Mouse (Mus musculus): Measurements from ENCODE around the gene Ccdc187. TPM values are rescaled to one million over a fixed set of nuclear protein-coding genes. Genes with fewer than 3 reads are reported as not detected.

The Ccdc187 gene
- polyA plus RNA-seq, 1 experiment from 2014 or later = 0.03 TPM

GRCm38 (mm10) chr2:26315925-26316311 is 21.6 kb upstream of the Ccdc187 start:
- peak overlapping the region; percentile 45; the same call in 1 of the 2 replicates for H3K9ac ChIP-seq
- H3K27me3 ChIP-seq = peaks cover 19% of the 10 kb centered on the region
- ATAC-seq (ENCODE audit: insufficient read depth) = peak; percentile 24; the same call in 1 of the 2 replicates
- H3K4me1 ChIP-seq (replicated peaks) = peaks cover 8% of the 10 kb centered on the region
- H3K9me3 ChIP-seq (replicated peaks) = no peaks in the 10 kb centered on the region
- H3K27ac ChIP-seq (replicated peaks) = no peak overlapping the region
- H3K4me3 ChIP-seq (replicated peaks) = peak overlapping the region; percentile 62
- peak overlapping the region; percentile 82 for H3K4me2 ChIP-seq
- no peaks in the 10 kb centered on the region for H3K36me3 ChIP-seq (replicated peaks)
- 5% methylated on average over 11 of the region's 11 CpGs for WGBS (ENCODE audit: insufficient replicate concordance)

- Histone ChIP-seq H3K4me3 (replicated peaks) (peak within 1 kb of the TSS; percentile 62), H3K9ac (peak within 1 kb of the TSS; percentile 45; the same call in 1 of the 2 replicates), H3K27me3 (peaks cover 19% of the 10 kb centered on the region), H3K9me3 (replicated peaks) (no peaks in the 10 kb centered on the region), H3K27ac (replicated peaks) (no peak within 1 kb of the TSS), H3K36me3 (replicated peaks) (no peaks in the 10 kb centered on the region), H3K4me1 (replicated peaks) (peaks cover 8% of the 10 kb centered on the region), H3K4me2 (peak within 1 kb of the TSS; percentile 82)
- WGBS (ENCODE audit: insufficient replicate concordance) = 1% methylated on average over 63 of the region's 66 CpGs
- peak; percentile 51 for ATAC-seq (ENCODE audit: insufficient read depth)
Observed at GRCm38 (mm10) chr2:26315072-26315924, 20.9 kb upstream of the Ccdc187 start, which contains the start of gene Gpsm1. Gene Gpsm1 (plus strand): TSS chr2:26315515.

GRCm38 (mm10) chr2:26314281-26315071 is 20.1 kb upstream of the Ccdc187 start:
- ATAC-seq (ENCODE audit: insufficient read depth) = no peak
- Histone ChIP-seq H3K9me3 (replicated peaks) (no peaks in the 10 kb centered on the region), H3K4me2 (0 out of 2 replicates have a peak overlapping the region, but pooled peaks have one; percentile 82), H3K4me1 (replicated peaks) (peaks cover 8% of the 10 kb centered on the region), H3K9ac (no peak overlapping the region), H3K4me3 (replicated peaks) (no peak overlapping the region), H3K36me3 (replicated peaks) (no peaks in the 10 kb centered on the region), H3K27ac (replicated peaks) (no peak overlapping the region), H3K27me3 (peaks cover 19% of the 10 kb centered on the region)
- WGBS (ENCODE audit: insufficient replicate concordance) = 50% methylated on average over 13 of the region's 13 CpGs

- 48% methylated on average over 1 of the region's 1 CpGs for WGBS (ENCODE audit: insufficient replicate concordance)
- no peak for ATAC-seq (ENCODE audit: insufficient read depth)
- Histone ChIP-seq H3K4me2 (no peak overlapping the region), H3K4me1 (replicated peaks) (peaks cover 8% of the 10 kb centered on the region), H3K27me3 (peaks cover 23% of the 10 kb centered on the region), H3K4me3 (replicated peaks) (no peak overlapping the region), H3K27ac (replicated peaks) (no peak overlapping the region), H3K9me3 (replicated peaks) (no peaks in the 10 kb centered on the region), H3K9ac (no peak overlapping the region), H3K36me3 (replicated peaks) (no peaks in the 10 kb centered on the region)
Observed at GRCm38 (mm10) chr2:26313394-26313793, 19.0 kb upstream of the Ccdc187 start.

- H3K4me2 ChIP-seq = no peak overlapping the region
- ATAC-seq (ENCODE audit: insufficient read depth) = no peak
- peaks cover 8% of the 10 kb centered on the region for H3K4me1 ChIP-seq (replicated peaks)
- H3K27me3 ChIP-seq = peaks cover 23% of the 10 kb centered on the region
- 42% methylated on average over 2 of the region's 2 CpGs for WGBS (ENCODE audit: insufficient replicate concordance)
- H3K4me3 ChIP-seq (replicated peaks) = no peak overlapping the region
- H3K36me3 ChIP-seq (replicated peaks) = no peaks in the 10 kb centered on the region
- no peak overlapping the region for H3K27ac ChIP-seq (replicated peaks)
- H3K9me3 ChIP-seq (replicated peaks) = no peaks in the 10 kb centered on the region
- H3K9ac ChIP-seq = no peak overlapping the region
Observed at GRCm38 (mm10) chr2:26312812-26313211, 18.5 kb upstream of the Ccdc187 start.

- 45% methylated on average over 5 of the region's 5 CpGs for WGBS (ENCODE audit: insufficient replicate concordance)
- Histone ChIP-seq H3K27me3 (peaks cover 22% of the 10 kb centered on the region), H3K4me1 (replicated peaks) (peaks cover 8% of the 10 kb centered on the region), H3K4me2 (no peak overlapping the region), H3K27ac (replicated peaks) (no peak overlapping the region), H3K4me3 (replicated peaks) (no peak overlapping the region), H3K36me3 (replicated peaks) (no peaks in the 10 kb centered on the region), H3K9me3 (replicated peaks) (no peaks in the 10 kb centered on the region), H3K9ac (no peak overlapping the region)
- ATAC-seq (ENCODE audit: insufficient read depth) = no peak
Observed at GRCm38 (mm10) chr2:26311936-26312335, 17.6 kb upstream of the Ccdc187 start.

- Histone ChIP-seq H3K27me3 (peaks cover 4% of the 10 kb centered on the region; the same call in 1 of the 2 replicates), H3K27ac (replicated peaks) (no peak overlapping the region), H3K4me3 (replicated peaks) (no peak overlapping the region), H3K36me3 (replicated peaks) (no peaks in the 10 kb centered on the region), H3K9ac (no peak overlapping the region), H3K4me2 (no peak overlapping the region), H3K9me3 (replicated peaks) (no peaks in the 10 kb centered on the region), H3K4me1 (replicated peaks) (no peaks in the 10 kb centered on the region)
- no peak for ATAC-seq (ENCODE audit: insufficient read depth)
- WGBS (ENCODE audit: insufficient replicate concordance) = 53% methylated on average over 10 of the region's 10 CpGs
Observed at GRCm38 (mm10) chr2:26309739-26310138, 15.4 kb upstream of the Ccdc187 start.

- WGBS (ENCODE audit: insufficient replicate concordance) = 48% methylated on average over 3 of the region's 3 CpGs
- no peak for ATAC-seq (ENCODE audit: insufficient read depth)
- H3K27me3 ChIP-seq = peaks cover 4% of the 10 kb centered on the region; the same call in 1 of the 2 replicates
- no peak overlapping the region for H3K4me3 ChIP-seq (replicated peaks)
- no peak overlapping the region for H3K4me2 ChIP-seq
- no peak overlapping the region for H3K27ac ChIP-seq (replicated peaks)
- no peaks in the 10 kb centered on the region for H3K4me1 ChIP-seq (replicated peaks)
- H3K36me3 ChIP-seq (replicated peaks) = no peaks in the 10 kb centered on the region
- no peak overlapping the region for H3K9ac ChIP-seq
- H3K9me3 ChIP-seq (replicated peaks) = no peaks in the 10 kb centered on the region
Observed at GRCm38 (mm10) chr2:26306702-26307101, 12.3 kb upstream of the Ccdc187 start.

- Histone ChIP-seq H3K4me1 (replicated peaks) (no peaks in the 10 kb centered on the region), H3K9me3 (replicated peaks) (no peaks in the 10 kb centered on the region), H3K27me3 (peaks cover 5% of the 10 kb centered on the region; the same call in 1 of the 2 replicates), H3K4me3 (replicated peaks) (no peak overlapping the region), H3K36me3 (replicated peaks) (no peaks in the 10 kb centered on the region), H3K9ac (no peak overlapping the region), H3K4me2 (no peak overlapping the region), H3K27ac (replicated peaks) (no peak overlapping the region)
- WGBS (ENCODE audit: insufficient replicate concordance) = 56% methylated on average over 2 of the region's 2 CpGs
- no peak for ATAC-seq (ENCODE audit: insufficient read depth)
Observed at GRCm38 (mm10) chr2:26305555-26305954, 11.2 kb upstream of the Ccdc187 start.

GRCm38 (mm10) chr2:26304711-26305110 is 10.4 kb upstream of the Ccdc187 start:
- no peak for ATAC-seq (ENCODE audit: insufficient read depth)
- no peaks in the 10 kb centered on the region for H3K9me3 ChIP-seq (replicated peaks)
- 14% methylated on average over 1 of the region's 1 CpGs for WGBS (ENCODE audit: insufficient replicate concordance)
- no peaks in the 10 kb centered on the region for H3K36me3 ChIP-seq (replicated peaks)
- H3K4me3 ChIP-seq (replicated peaks) = no peak overlapping the region
- H3K4me2 ChIP-seq = no peak overlapping the region
- H3K9ac ChIP-seq = no peak overlapping the region
- peaks cover 13% of the 10 kb centered on the region; the same call in 1 of the 2 replicates for H3K27me3 ChIP-seq
- H3K27ac ChIP-seq (replicated peaks) = no peak overlapping the region
- no peaks in the 10 kb centered on the region for H3K4me1 ChIP-seq (replicated peaks)

GRCm38 (mm10) chr2:26302005-26302503 is 7.7 kb upstream of the Ccdc187 start:
- H3K9me3 ChIP-seq (replicated peaks) = no peaks in the 10 kb centered on the region
- no peaks in the 10 kb centered on the region for H3K4me1 ChIP-seq (replicated peaks)
- no peak overlapping the region for H3K9ac ChIP-seq
- H3K36me3 ChIP-seq (replicated peaks) = no peaks in the 10 kb centered on the region
- WGBS (ENCODE audit: insufficient replicate concordance) = 65% methylated on average over 10 of the region's 10 CpGs
- 0 out of 2 replicates have a peak, but pooled peaks cover 13% of the 10 kb centered on the region for H3K27me3 ChIP-seq
- H3K27ac ChIP-seq (replicated peaks) = no peak overlapping the region
- H3K4me2 ChIP-seq = no peak overlapping the region
- ATAC-seq (ENCODE audit: insufficient read depth) = no peak
- H3K4me3 ChIP-seq (replicated peaks) = no peak overlapping the region
